Mouse (Mus musculus) bone marrow macrophage, adult 2 months (primary cell): ENCODE measurements around the gene Lrrc55.

Experiments
- CTCF ChIP-seq: IDR thresholded peaks from 2 replicates; pipeline ENCODE4 v1.5.1; 2012; ENCODE audit warnings: low read depth, mild to moderate bottlenecking, low read length, moderate library complexity
- POLR2A ChIP-seq: IDR thresholded peaks from 2 replicates; pipeline ENCODE4 v1.6.1; 2012; ENCODE audit warnings: mild to moderate bottlenecking, low read depth, low read length, borderline replicate concordance

DNA sequence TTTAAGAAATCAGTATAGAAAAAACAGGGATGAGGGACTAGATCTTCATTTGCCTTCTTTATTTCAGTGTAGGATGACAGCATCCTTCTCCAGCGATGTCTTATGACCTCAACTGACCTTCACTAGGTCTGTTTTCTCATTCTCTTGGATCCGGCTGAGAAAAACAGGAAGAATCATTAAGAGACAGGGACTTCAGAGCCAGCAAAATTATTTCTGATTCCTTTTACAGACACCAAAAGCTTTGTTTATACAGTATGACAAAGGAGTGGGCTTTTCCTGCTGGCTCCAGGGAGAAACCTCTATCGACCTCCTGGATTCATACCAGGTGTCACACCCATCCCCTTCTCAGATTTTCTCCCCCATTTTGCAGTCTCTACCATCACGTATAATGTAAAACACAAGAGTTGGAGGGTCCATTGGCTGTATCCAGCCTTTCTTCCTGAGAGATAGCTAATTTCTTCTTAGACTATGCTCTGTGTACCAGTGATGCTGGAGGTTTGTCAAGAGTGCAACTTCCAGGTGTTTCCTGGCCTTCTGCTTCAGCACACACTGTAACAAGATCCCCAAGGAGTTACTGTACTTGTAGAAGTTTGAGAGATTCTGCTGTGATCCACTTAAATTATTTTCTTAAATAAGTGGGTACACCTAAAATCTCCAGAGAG lies 18.7 kb downstream of the Lrrc55 start:
- no peak for TF ChIP-seq POLR2A
- no peak for TF ChIP-seq CTCF
